Mouse (Mus musculus): ENCODE results near the gene Klhl10. TPM values are rescaled to one million over a fixed set of nuclear protein-coding genes. Genes with fewer than 3 reads are reported as not detected.

Klhl10 gene
- total and polyA plus RNA-seq, 3 experiments, result 0.50 to 1.0 (median 0.86) TPM

DNA sequence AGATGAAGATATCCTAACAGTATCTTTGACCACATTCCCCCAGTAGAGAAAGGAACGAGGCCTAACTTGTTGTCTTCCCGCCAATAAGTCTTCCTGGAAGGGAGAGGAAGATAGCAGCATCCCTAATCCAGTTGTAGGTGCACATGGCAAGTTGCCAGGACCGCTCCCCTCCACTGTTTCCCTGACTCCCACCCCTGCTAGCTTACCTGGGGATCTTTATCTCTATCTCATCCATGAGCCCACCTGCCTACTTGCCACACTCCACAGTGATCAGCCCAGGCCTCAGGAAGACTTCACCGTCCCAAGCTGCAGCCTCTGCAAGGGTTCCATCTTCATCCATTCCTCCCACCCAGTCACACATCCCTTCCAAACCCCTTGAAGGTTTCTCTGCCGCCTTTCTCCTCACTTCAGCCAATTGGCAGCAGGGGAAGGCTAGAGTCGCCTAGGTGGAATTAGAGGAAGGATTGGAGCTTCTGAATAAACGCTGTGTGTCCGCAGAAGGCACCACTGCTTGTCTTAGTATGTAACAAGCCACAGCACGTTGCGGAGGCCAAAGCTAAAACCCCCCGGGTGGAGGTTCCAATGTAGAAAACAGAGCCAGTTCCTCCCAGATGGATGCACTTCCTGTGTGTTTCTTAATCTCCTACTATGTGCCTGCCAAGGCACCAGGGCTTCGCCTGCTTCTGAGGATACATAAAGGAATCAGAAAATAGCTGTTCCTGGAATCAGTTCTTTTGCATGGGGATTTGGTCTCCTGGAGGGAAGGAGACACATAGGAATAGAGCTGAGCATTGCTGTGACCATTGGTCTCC, 41.8 kb upstream of the Klhl10 start:
- 45% methylated on average over 12 of the region's 12 CpGs for WGBS
- peaks cover under 1% of the 10 kb centered on the region; the same call in 1 of the 2 replicates for H3K36me3 ChIP-seq (ENCODE audit: control insufficient read depth, insufficient read depth, low read length)
- no peak overlapping the region for H3K4me3 ChIP-seq
- intact Hi-C loops (cut with DNase I), result loop anchor here (5.0 to 10.0 kb wide), 2 partner anchors 565 to 662 kb away; no protein-coding TSS in a partner anchor
- peaks cover 30% of the 10 kb centered on the region for H3K4me1 ChIP-seq (ENCODE audit: control insufficient read depth, insufficient read depth, low read length)
- TF ChIP-seq POLR2A (IDR thresholded peaks at IDR 0.05; ENCODE audit: insufficient read depth, low read depth, low read length), result no peak
- no peak for TF ChIP-seq EP300 (IDR thresholded peaks at IDR 0.05; ENCODE audit: insufficient read depth, low read depth, low read length)
- no peak for TF ChIP-seq CTCF (IDR thresholded peaks at IDR 0.05)
- no peaks in the 10 kb centered on the region for H3K27me3 ChIP-seq (ENCODE audit: control insufficient read depth, insufficient read depth, low read length)
- DNase-seq, result peak in 1 of 2 experiments; percentile 36
- no peaks in the 10 kb centered on the region for H3K79me2 ChIP-seq (replicated peaks; ENCODE audit: control insufficient read depth, insufficient read depth, low read length)
- H3K27ac ChIP-seq, result peak overlapping the region; percentile 54
- H3K9ac ChIP-seq (ENCODE audit: low read depth, low read length), result no peak overlapping the region

DNA sequence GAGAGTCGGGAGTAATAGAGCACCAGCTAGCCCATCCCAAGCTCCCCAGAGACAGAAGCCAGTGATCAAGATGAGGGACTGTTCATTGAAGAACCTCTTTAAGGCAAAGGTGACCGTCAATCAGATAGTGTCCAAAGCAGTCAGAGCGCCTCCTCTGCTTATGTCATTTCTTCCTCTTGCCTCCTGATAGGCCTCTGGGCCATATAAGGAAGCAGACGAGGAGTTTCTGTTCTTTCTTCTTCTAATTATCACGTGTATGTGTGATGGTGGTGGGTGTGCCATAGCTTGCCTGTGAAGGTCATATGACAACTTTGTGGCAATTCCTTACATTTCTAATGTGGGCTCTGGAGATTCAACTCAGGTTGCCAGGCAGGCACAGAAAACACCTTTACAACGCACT, 40.9 kb upstream of the Klhl10 start:
- intact Hi-C loops (cut with DNase I), result no loop called here
- peak overlapping the region; percentile 54 for H3K27ac ChIP-seq
- H3K4me3 ChIP-seq, result no peak overlapping the region
- H3K4me1 ChIP-seq (ENCODE audit: control insufficient read depth, insufficient read depth, low read length), result peaks cover 28% of the 10 kb centered on the region
- 64% methylated on average over 6 of the region's 6 CpGs for WGBS
- no peak overlapping the region for H3K9ac ChIP-seq (ENCODE audit: low read depth, low read length)
- peak in 1 of 2 experiments; percentile 21 for DNase-seq
- H3K27me3 ChIP-seq (ENCODE audit: control insufficient read depth, insufficient read depth, low read length), result no peaks in the 10 kb centered on the region
- no peaks in the 10 kb centered on the region for H3K36me3 ChIP-seq (ENCODE audit: control insufficient read depth, insufficient read depth, low read length)
- no peaks in the 10 kb centered on the region for H3K79me2 ChIP-seq (replicated peaks; ENCODE audit: control insufficient read depth, insufficient read depth, low read length)
- no peak for TF ChIP-seq POLR2A (IDR thresholded peaks at IDR 0.05; ENCODE audit: insufficient read depth, low read depth, low read length)
- TF ChIP-seq CTCF (IDR thresholded peaks at IDR 0.05), result no peak
- TF ChIP-seq EP300 (IDR thresholded peaks at IDR 0.05; ENCODE audit: insufficient read depth, low read depth, low read length), result no peak

- Histone ChIP-seq H3K4me1 (ENCODE audit: control insufficient read depth, insufficient read depth, low read length) (peaks cover 28% of the 10 kb centered on the region), H3K4me3 (no peak overlapping the region), H3K36me3 (ENCODE audit: control insufficient read depth, insufficient read depth, low read length) (no peaks in the 10 kb centered on the region), H3K27ac (peak overlapping the region; percentile 93), H3K9ac (ENCODE audit: low read depth, low read length) (peak overlapping the region; percentile 36), H3K79me2 (replicated peaks; ENCODE audit: control insufficient read depth, insufficient read depth, low read length) (no peaks in the 10 kb centered on the region), H3K27me3 (ENCODE audit: control insufficient read depth, insufficient read depth, low read length) (no peaks in the 10 kb centered on the region)
- DNase-seq, result peak; percentile 62 to 81
- WGBS, result 32% methylated on average over 6 of the region's 6 CpGs
- intact Hi-C loops (cut with DNase I), result no loop called here
- TF ChIP-seq CTCF (IDR thresholded peaks at IDR 0.05) (no peak), POLR2A (IDR thresholded peaks at IDR 0.05; ENCODE audit: insufficient read depth, low read depth, low read length) (peak; percentile 65), EP300 (IDR thresholded peaks at IDR 0.05; ENCODE audit: insufficient read depth, low read depth, low read length) (peak; percentile 75; the same call in 1 of the 2 replicates)
Observed at GRCm38 (mm10) chr11:100402240-100402639, 39.5 kb upstream of the Klhl10 start.

DNA sequence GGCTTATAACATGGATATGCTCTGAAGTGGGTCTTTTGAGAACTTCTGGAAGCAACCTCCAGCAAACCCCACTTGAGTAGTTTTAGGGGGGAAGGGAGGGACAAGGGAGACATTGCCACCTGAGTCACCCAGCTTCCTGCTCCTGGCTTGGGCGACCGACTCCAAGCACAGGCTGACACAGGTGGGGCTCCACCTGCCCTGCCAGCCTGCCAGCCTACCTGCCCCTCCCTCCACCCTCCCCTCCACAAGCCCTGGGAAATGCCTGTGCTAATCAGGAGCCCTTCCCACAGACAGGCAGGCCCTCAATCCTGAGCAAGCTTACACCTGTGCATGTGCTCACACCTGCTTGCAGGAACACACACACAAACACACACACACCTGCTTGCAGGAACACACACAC, 39.0 kb upstream of the Klhl10 start:
- no peak for DNase-seq
- Histone ChIP-seq H3K4me1 (ENCODE audit: control insufficient read depth, insufficient read depth, low read length) (peaks cover 28% of the 10 kb centered on the region), H3K4me3 (no peak overlapping the region), H3K79me2 (replicated peaks; ENCODE audit: control insufficient read depth, insufficient read depth, low read length) (no peaks in the 10 kb centered on the region), H3K9ac (ENCODE audit: low read depth, low read length) (peak overlapping the region; percentile 36), H3K36me3 (ENCODE audit: control insufficient read depth, insufficient read depth, low read length) (no peaks in the 10 kb centered on the region), H3K27me3 (ENCODE audit: control insufficient read depth, insufficient read depth, low read length) (no peaks in the 10 kb centered on the region), H3K27ac (peak overlapping the region; percentile 93)
- 61% methylated on average over 2 of the region's 2 CpGs for WGBS
- intact Hi-C loops (cut with DNase I), result no loop called here
- TF ChIP-seq POLR2A (IDR thresholded peaks at IDR 0.05; ENCODE audit: insufficient read depth, low read depth, low read length) (no peak), EP300 (IDR thresholded peaks at IDR 0.05; ENCODE audit: insufficient read depth, low read depth, low read length) (no peak), CTCF (IDR thresholded peaks at IDR 0.05) (no peak)

DNA sequence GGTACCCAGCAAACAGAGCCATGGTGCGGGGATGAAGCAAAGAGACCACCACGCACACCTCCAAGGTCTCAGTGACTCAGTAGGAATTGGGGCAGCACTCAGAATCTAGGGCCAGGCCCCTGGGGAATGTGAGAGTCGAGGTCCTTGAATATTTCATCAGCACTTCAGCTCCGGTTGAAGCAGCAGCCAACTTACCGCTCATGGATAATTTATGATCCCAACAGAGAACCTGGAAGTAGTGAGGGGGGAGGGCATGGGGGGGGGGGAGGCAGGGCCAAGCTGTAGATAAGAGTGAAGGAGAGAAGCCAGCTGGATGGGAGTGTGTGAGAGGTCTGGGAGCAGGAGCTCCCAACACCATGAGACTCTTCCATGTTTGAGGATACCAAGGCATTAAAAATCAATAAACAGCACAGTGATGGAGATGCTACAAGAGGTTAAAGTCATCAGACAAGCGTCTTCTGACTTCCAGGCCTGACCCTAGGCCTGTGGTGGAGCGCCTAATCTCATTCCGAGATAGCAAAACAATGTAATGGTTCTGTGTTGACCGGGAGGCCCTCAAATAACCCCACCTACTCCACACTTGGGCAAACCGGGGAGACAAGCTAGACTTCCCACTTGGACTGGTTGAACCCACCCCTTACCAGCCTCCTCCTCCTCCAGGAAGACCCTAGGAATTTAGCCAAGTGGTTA, 38.1 kb upstream of the Klhl10 start:
- Histone ChIP-seq H3K27me3 (ENCODE audit: control insufficient read depth, insufficient read depth, low read length) (no peaks in the 10 kb centered on the region), H3K4me3 (no peak overlapping the region), H3K36me3 (ENCODE audit: control insufficient read depth, insufficient read depth, low read length) (no peaks in the 10 kb centered on the region), H3K79me2 (replicated peaks; ENCODE audit: control insufficient read depth, insufficient read depth, low read length) (no peaks in the 10 kb centered on the region), H3K4me1 (ENCODE audit: control insufficient read depth, insufficient read depth, low read length) (peaks cover 25% of the 10 kb centered on the region), H3K9ac (ENCODE audit: low read depth, low read length) (no peak overlapping the region), H3K27ac (peak overlapping the region; percentile 93)
- peak in 1 of 2 experiments; percentile 35 for DNase-seq
- no peak for TF ChIP-seq EP300 (IDR thresholded peaks at IDR 0.05; ENCODE audit: insufficient read depth, low read depth, low read length)
- no peak for TF ChIP-seq CTCF (IDR thresholded peaks at IDR 0.05)
- no peak for TF ChIP-seq POLR2A (IDR thresholded peaks at IDR 0.05; ENCODE audit: insufficient read depth, low read depth, low read length)
- WGBS, result 37% methylated on average over 10 of the region's 10 CpGs
- intact Hi-C loops (cut with DNase I), result no loop called here

Data from heart, adult 2 months (tissue).